ENCODE assay signal across 33 mouse cellular contexts in the genomic region with DNA sequence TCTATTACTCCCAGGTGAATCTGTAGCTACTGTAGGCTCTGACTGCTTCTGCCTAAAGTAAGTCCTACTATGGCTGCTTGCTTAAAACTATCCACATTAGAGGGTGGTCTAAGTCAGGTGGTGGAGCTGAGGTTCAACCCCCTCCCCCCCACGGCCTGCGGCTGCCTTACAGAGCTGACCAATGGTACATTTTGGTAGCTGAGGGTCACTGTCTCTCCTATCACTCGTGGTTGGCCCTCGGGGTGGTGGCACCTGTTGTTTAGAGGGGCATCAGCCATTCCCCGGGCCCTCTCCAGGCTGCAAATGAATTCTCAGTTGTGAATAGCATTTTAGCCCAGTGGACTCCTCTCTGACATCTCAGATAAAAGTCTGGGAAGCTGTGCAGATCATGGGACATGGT.
"Had no signal": no experiment of that assay in that cellular context is flagged by ENCODE, and none has a peak within 500 bp of the region (broad histone marks: within the 10 kb centered on the region; RNA-seq: fewer than 3 reads in every experiment).

No protein-coding gene starts in this region.

- H3K9me3 ChIP-seq: heart, embryonic 12.5 days; heart, embryonic 13.5 days; heart, embryonic 15.5 days; hindbrain, embryonic 10.5 days; hindbrain, embryonic 12.5 days; hindbrain, embryonic 13.5 days; hindbrain, embryonic 15.5 days; intestine, embryonic 15.5 days; kidney, embryonic 15.5 days had no signal

- H3K9ac ChIP-seq: heart, embryonic 12.5 days; heart, embryonic 13.5 days; heart, embryonic 15.5 days; hindbrain, embryonic 12.5 days; hindbrain, embryonic 13.5 days; hindbrain, embryonic 14.5 days; hindbrain, embryonic 15.5 days; intestine, embryonic 15.5 days; kidney, embryonic 15.5 days had no signal

- H3K4me3 ChIP-seq: heart, embryonic 12.5 days; heart, embryonic 13.5 days; heart, embryonic 15.5 days; hindbrain, embryonic 10.5 days; hindbrain, embryonic 12.5 days; hindbrain, embryonic 13.5 days; hindbrain, embryonic 15.5 days; intestine, embryonic 15.5 days; kidney, embryonic 15.5 days; layer of hippocampus, adult 2 months had no signal

- H3K27me3 ChIP-seq: heart, embryonic 12.5 days; heart, embryonic 13.5 days; heart, embryonic 15.5 days; hindbrain, embryonic 12.5 days; hindbrain, embryonic 13.5 days; hindbrain, embryonic 15.5 days; intestine, embryonic 15.5 days; kidney, embryonic 15.5 days had no signal

- H3K4me1 ChIP-seq: hindbrain, embryonic 12.5 days; hindbrain, embryonic 13.5 days; hindbrain, embryonic 15.5 days; intestine, embryonic 15.5 days; kidney, embryonic 15.5 days had no signal

- DNase-seq: heart, postnatal 10 days; heart, postnatal 14 days; heart, postnatal 36 days; heart, postnatal 4 days; kidney, adult 11 months; kidney, adult 18-20 months; kidney, adult 2 months; kidney, adult 8-10 months; kidney, adult 9 months; kidney, postnatal 10 days; kidney, postnatal 14 days; kidney, postnatal 25 days; kidney, postnatal 36 days; kidney, postnatal 4 days; layer of hippocampus, adult 9-11 months; layer of hippocampus, postnatal 36 days had no signal

- H3K4me2 ChIP-seq: heart, embryonic 11.5 days; heart, embryonic 12.5 days; heart, embryonic 13.5 days; heart, embryonic 15.5 days; hindbrain, embryonic 12.5 days; hindbrain, embryonic 13.5 days; hindbrain, embryonic 14.5 days; hindbrain, embryonic 15.5 days; intestine, embryonic 15.5 days; kidney, embryonic 15.5 days had no signal

- H3K27ac ChIP-seq: heart, embryonic 13.5 days; heart, embryonic 15.5 days; hindbrain, embryonic 10.5 days; hindbrain, embryonic 12.5 days; hindbrain, embryonic 13.5 days; hindbrain, embryonic 14.5 days; hindbrain, embryonic 15.5 days; hindbrain, postnatal 0 days; intestine, embryonic 15.5 days; kidney, embryonic 15.5 days; kidney, postnatal 0 days; layer of hippocampus, adult 2 months had no signal

- ATAC-seq: hindbrain, embryonic 16.5 days; hindbrain, postnatal 0 days; inflammation-experienced regulatory T-cells, adult 6 months; intestine, embryonic 15.5 days; intestine, postnatal 0 days had no signal
